Mouse (Mus musculus) thymus, adult 18-20 months (tissue): Measurements from ENCODE around the gene Pik3r2.

Experiments
- DNase-seq, 2 experiments: peaks; one replicate each; pipeline ENCODE4 v3.0.0; 2022; ENCODE audit warnings: mixed read lengths in 2 of 2

Pik3r2 gene

GRCm38 (mm10) chr8:70730956-70731355 lies 45.6 kb downstream of the Pik3r2 start:
- DNase-seq, result no peak

- DNase-seq, result no peak
Observed at GRCm38 (mm10) chr8:70729808-70730475, 46.6 kb downstream of the Pik3r2 start.

- no peak for DNase-seq
Observed at GRCm38 (mm10) chr8:70726721-70727120, 49.8 kb downstream of the Pik3r2 start.

- DNase-seq, result no peak
Observed at GRCm38 (mm10) chr8:70725792-70726447, 50.6 kb downstream of the Pik3r2 start.

GRCm38 (mm10) chr8:70724216-70724615 lies 52.3 kb downstream of the Pik3r2 start:
- DNase-seq, result no peak

- DNase-seq, result no peak
Observed at GRCm38 (mm10) chr8:70723486-70724210, 52.9 kb downstream of the Pik3r2 start, which contains the start of gene Pde4c. TSS of gene Pde4c (plus strand) at chr8:70723720.

- no peak for DNase-seq
Observed at GRCm38 (mm10) chr8:70721601-70722000, 54.9 kb downstream of the Pik3r2 start.

GRCm38 (mm10) chr8:70720739-70721138 lies 55.8 kb downstream of the Pik3r2 start:
- peak in 1 of 2 experiments; percentile 41 for DNase-seq

GRCm38 (mm10) chr8:70719796-70720270 lies 56.7 kb downstream of the Pik3r2 start:
- no peak for DNase-seq

- peak; percentile 58 to 65 for DNase-seq
Observed at GRCm38 (mm10) chr8:70718297-70718696, 58.2 kb downstream of the Pik3r2 start, which contains the start of gene Gm3336. TSS of gene Gm3336 (plus strand) at chr8:70718543.
